Comparison of ENCODE assay signal across 16 mouse cellular contexts in the genomic region with DNA sequence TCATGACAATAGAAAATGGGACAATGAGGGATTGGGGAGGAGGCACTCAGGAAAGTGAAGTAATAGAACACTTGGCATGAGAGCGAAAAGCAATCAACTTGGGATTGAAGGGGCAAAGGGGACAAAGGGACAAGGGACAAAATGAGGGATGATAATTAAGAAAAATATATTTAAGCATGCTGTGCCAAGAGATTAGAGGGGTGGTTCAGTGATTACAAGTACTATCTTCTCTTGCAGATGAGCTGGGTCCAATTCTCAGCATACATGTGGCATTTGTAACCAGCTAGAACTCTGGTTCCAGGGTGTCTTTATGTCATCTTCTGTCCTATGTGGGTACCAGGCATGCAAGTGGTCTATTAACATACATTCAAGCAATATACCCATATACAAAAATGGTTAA.
"Had no signal": no experiment of that assay in that cellular context is flagged by ENCODE, and none has a peak within 500 bp of the region (broad histone marks: within the 10 kb centered on the region; RNA-seq: fewer than 3 reads in every experiment).

No protein-coding gene starts in this region.

- H3K36me3 ChIP-seq: neural tube, embryonic 12.5 days; neural tube, embryonic 13.5 days; stomach, embryonic 15.5 days had no signal

- H3K27ac ChIP-seq: neural tube, embryonic 12.5 days; neural tube, embryonic 13.5 days; stomach, embryonic 15.5 days; stomach, postnatal 0 days had no signal

- DNase-seq: retina, postnatal 1 day; right cerebral cortex, adult 18-20 months; right cerebral cortex, postnatal 14 days; right cerebral cortex, postnatal 25 days; right cerebral cortex, postnatal 4 days; spleen, adult 18-20 months; thymus, adult 18-20 months; thymus, adult 2 months; thymus, postnatal 14 days; thymus, postnatal 25 days; thymus, postnatal 36 days; thymus, postnatal 4 days had no signal

- H3K4me3 ChIP-seq: neural tube, embryonic 12.5 days; neural tube, embryonic 13.5 days; stomach, embryonic 15.5 days had no signal

- H3K9me3 ChIP-seq: neural tube, embryonic 12.5 days; neural tube, embryonic 13.5 days; stomach, embryonic 15.5 days had no signal

- H3K27me3 ChIP-seq: neural tube, embryonic 12.5 days; neural tube, embryonic 13.5 days; stomach, embryonic 15.5 days had no signal

- H3K4me2 ChIP-seq: neural tube, embryonic 12.5 days; neural tube, embryonic 13.5 days; stomach, embryonic 15.5 days had no signal

- H3K9ac ChIP-seq: neural tube, embryonic 12.5 days; neural tube, embryonic 13.5 days; stomach, embryonic 15.5 days had no signal

- H3K4me1 ChIP-seq: neural tube, embryonic 12.5 days; neural tube, embryonic 13.5 days; stomach, embryonic 15.5 days had no signal
